Mouse (Mus musculus) naive thymus-derived CD4-positive, alpha-beta T cell, adult 2 months (primary cell): ENCODE results near the gene Cyp2a22.
"Not testable (repeated sequence)": the region's sequence is repeated elsewhere in the genome, so short reads cannot be mapped to it uniquely, and the experiment has no call there.

Source experiments
- DNase-seq: peaks from one replicate; pipeline ENCODE4 v3.0.0-alpha.2; 2011; ENCODE audit warnings: low read depth

Gene Cyp2a22

DNA sequence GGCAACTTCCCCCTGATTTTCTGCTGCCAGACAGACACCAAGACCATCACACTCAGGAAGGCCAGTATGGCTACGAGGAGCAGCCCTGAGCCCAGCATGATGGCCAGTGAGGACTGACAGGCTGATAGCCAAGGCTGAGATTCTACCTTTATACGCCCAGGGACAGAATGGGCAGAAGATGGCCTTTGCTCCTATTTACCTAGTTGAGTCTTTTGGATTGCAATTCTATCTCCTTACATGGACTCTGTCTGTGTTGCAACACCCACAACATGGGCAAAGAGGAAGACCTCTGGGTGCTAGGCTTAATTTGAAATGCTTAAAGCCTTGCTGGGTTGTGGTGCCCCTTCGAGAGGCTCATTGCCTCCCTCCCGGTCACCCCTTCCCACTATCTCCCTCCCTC is at the start of gene Cyp2a22:
TSS of gene Cyp2a22 (minus strand) at position 123 of the 400 bp plus-strand sequence.
- DNase-seq = no peak

DNA sequence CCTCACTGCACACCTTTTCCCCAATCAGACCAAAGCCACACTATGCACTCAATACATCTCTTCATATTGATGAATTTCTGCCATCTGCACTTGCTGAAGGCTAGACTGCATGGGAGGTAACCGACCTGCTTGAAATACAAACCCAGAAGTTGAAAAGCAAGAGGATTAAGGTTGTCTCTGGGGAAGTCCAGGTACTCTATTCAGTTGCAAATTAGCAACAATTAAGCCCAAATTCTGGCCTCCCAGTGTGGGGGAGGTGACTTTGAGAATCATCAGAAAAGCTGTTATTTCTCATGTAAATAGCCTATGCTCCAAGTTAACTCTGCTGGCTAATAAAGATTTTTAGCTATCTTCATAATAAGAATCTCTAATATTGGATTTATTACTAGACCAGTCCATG is 44.0 kb upstream of the Cyp2a22 start:
- not testable (repeated sequence) for DNase-seq

DNA sequence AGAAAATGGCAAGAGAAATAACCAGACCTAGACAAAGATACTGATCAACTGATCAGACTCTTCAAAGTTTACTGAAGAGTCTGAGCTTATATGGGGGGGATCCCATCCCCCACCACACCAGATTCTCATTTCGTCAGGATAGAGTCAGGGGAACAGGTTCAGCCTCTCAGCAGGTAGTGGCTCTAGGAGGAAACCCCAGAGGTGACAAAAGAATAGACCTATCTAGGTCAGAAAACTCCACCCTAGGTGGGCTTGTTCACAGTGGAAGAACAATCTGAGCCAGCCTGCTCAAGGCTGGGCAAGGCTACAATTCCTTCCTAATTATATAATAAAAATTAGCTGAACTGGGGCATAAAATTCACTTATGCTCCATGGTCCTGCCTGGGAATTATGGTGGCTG is 43.4 kb upstream of the Cyp2a22 start:
- DNase-seq = no peak

DNA sequence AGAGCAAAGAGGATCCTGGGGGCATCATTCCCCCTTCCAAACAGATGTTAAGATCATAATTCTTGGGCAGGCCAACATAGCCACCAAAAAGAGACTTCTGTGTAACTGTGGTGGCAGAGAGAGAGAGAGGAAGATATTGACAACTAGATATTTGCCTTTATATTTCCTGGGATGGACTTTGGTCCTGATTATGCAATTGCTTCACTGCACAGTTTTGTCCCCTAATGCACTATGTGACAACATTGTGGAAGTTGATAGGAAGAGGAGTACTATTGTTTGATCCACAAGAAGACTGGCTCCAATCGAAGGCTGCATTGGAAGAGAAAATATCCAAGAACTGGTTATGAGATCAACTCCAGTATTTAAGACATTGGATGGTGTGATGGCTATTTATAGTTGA is 42.8 kb upstream of the Cyp2a22 start:
- DNase-seq = not testable (repeated sequence)

DNA sequence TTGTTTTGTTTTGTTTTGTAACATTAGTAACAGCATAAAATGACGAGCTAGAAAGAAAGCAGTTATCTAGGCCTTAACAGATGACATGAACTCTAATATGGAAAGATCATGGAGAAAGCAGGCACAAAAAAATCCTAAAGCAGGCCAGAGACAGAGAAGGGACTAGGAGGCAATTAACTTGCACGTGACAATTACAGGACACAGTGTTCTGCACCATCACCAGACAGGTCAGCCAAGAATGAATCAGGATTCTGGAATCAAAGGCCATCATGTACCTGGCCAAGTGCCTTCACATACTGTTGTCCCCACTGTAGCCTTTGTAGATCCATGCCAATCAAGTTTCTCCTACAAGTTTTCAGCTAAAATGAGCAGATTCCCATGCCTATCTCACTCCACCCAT is 42.3 kb upstream of the Cyp2a22 start:
- not testable (repeated sequence) for DNase-seq

DNA sequence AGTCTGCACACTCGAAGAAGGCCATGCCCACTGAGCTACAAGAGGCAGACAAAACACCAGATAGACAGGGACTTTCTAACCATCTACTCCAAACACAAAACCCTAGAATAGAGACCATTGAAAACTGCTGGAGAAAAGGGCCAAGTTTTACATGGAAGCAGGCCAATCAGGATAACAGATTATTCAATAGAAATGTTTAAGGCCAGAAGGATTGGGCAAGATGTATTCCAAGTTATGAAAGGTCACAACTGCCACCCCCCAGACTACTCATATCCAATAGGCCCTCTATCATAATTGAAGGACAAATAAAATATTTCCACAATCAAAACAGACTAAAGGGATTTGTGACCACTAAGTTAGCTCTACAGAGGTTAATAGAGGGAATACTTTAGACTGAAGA is 23.2 kb upstream of the Cyp2a22 start:
- not testable (repeated sequence) for DNase-seq

DNA sequence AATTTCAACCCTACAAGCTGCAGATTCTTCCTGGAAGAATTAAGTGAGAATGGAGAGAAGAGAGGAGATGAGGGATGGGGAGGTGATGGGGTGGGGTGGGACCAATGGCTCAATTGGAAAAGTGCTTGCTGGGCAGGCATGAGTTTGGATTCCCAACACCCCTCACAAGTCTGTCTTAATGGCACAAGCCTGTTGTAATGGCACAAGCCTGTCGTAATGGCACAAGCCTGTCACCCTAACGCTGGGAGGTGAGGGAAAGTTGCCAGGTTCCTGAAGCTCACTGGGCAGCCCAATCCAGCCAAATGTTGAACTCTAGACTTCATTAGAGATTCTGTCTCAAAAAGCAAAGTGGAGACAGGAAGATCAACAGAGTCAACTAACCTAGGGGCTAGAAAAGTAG is 14.1 kb upstream of the Cyp2a22 start:
- not testable (repeated sequence) for DNase-seq

DNA sequence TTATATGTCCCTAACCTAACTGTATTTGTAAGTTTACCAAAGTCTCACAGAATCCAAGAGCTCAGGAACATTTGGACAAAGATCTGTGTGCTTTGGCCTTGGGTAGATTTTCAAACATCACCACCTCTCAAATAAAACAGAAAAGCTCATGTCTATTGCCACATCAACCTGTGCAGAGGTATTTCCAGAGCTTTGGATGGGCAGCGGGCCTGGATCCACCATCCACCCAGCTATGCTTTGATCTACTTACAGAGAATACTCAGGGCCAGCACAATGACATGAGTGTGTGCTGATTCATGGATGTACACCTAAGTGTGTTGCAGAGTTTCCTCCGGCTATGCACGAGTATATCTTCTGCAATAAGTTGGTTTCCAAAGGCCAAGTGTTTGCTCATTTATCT is 13.5 kb upstream of the Cyp2a22 start:
- DNase-seq = not testable (repeated sequence)

DNA sequence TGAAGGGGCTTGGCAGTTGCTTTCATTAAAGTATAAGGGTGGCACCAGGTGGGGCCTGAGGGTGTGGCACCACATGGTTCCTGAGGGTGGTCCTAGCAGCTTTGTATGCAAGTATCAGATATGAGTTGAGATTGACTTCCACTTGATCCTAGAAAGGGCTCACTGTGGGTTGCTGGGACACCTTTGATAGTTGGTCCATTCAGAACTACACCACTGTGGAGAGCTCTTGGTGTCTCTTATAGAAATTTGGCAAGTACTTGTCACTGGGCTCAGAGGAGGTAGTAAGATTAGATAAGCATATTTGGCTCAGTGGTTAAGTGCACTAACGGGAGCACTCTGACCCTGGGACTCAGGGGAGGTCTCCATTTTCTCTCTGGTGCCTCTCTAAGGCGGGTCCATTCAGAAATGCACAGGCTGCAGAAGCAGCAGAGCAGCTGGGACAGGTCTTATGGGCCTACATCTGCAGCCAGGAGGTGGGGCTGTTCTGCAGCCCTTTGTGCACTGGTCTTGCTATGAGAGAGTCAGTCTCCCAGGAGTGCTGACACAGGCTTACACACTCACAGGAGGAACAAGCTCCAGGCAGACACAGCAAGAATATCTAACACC is 2.2 kb upstream of the Cyp2a22 start:
- not testable (repeated sequence) for DNase-seq

DNA sequence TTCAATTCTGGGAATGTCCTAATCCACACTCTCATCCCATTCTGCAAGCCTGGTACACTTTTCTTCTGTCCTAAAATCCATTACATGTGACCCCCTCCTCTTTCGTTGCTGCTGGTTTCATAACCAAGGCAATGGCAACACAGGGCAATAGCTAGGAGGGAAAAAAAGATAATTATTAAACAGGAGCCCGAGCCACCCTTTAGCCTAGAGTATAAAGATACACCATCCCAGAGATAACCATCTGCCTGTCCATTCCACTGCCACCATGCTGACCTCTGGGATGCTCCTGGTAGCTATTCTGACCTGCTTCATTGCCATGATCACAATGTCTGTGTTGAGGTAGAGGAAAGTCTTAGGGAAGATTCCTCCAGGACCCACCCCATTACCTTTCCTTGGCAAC is 22.1 kb downstream of the Cyp2a22 start:
- DNase-seq = not testable (repeated sequence)
